In the genomic region with DNA sequence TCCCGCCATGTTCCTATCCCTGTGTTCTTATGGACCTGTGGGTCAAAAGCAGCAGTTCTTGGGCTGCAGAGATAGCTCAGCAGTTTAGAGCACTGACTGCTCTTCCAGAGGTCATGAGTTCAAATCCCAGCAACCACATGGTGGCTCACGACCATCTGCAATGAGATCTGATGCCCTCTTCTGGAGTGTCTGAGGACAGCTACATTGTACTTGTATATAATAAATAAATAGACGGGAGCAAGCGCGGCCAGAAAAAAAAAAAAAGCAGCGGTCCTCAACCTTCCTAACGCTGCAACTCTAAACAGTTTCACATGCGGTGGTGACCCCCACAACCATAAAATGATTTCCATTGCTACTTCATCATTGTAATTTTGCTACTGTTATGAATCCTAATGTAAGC, we compare ENCODE assay signal across 9 mouse cellular contexts. TPM values are rescaled to one million over a fixed set of nuclear protein-coding genes. Genes with fewer than 3 reads are reported as not detected.
A peak's percentile ranks its signal among the peaks of the same experiment; 100 is the strongest.
DNase-seq lines count a peak whose midpoint lies in the region; ATAC-seq and TF ChIP-seq lines count a peak whose summit lies in the region.
"Had no signal": no experiment of that assay in that cellular context is flagged by ENCODE, and none has a peak within 500 bp of the region (broad histone marks: within the 10 kb centered on the region; RNA-seq: fewer than 3 reads in every experiment).

No protein-coding gene starts in this region.

- H3K9me3 ChIP-seq in heart, embryonic 15.5 days (replicated peaks) = no peaks in the 10 kb centered on the region
- no peaks in the 10 kb centered on the region for H3K9me3 ChIP-seq in heart, embryonic 10.5 days
- H3K9me3 ChIP-seq in G1E (replicated peaks) = no peaks in the 10 kb centered on the region
- H3K9me3 ChIP-seq in hindbrain, embryonic 16.5 days (ENCODE audit: control insufficient read depth, low read length) = no peaks in the 10 kb centered on the region
- no peaks in the 10 kb centered on the region for H3K9me3 ChIP-seq in midbrain, embryonic 13.5 days

- no peaks in the 10 kb centered on the region for H3K27me3 ChIP-seq in heart, embryonic 15.5 days
- no peaks in the 10 kb centered on the region for H3K27me3 ChIP-seq in heart, embryonic 10.5 days (ENCODE audit: insufficient read depth, poor library complexity, severe bottlenecking)
- H3K27me3 ChIP-seq in G1E (ENCODE audit: insufficient read depth, low read length) = peaks cover 3% of the 10 kb centered on the region; the same call in 1 of the 2 replicates
- H3K27me3 ChIP-seq in hindbrain, embryonic 16.5 days (replicated peaks; ENCODE audit: control insufficient read depth, insufficient read depth, low read length) = no peaks in the 10 kb centered on the region
- H3K27me3 ChIP-seq in midbrain, embryonic 13.5 days = no peaks in the 10 kb centered on the region
- no peaks in the 10 kb centered on the region for H3K27me3 ChIP-seq in thymus, adult 2 months (ENCODE audit: control insufficient read depth, insufficient read depth, low read length)

- WGBS in heart, embryonic 15.5 days = 88% methylated on average over 8 of the region's 8 CpGs
- WGBS in heart, embryonic 10.5 days = 80% methylated on average over 8 of the region's 8 CpGs
- WGBS in hindbrain, embryonic 16.5 days = 82% methylated on average over 8 of the region's 8 CpGs
- 83% methylated on average over 8 of the region's 8 CpGs for whole genome bisulfite sequencing in midbrain, embryonic 13.5 days
- 89% methylated on average over 8 of the region's 8 CpGs for WGBS in thymus, adult 2 months

- no peak overlapping the region for H3K27ac ChIP-seq in heart, embryonic 15.5 days
- H3K27ac ChIP-seq in heart, embryonic 10.5 days = no peak overlapping the region
- H3K27ac ChIP-seq in hindbrain, embryonic 16.5 days (ENCODE audit: low read depth, low read length) = no peak overlapping the region
- no peak overlapping the region for H3K27ac ChIP-seq in midbrain, embryonic 13.5 days
- H3K27ac ChIP-seq in thymus, adult 2 months (ENCODE audit: control insufficient read depth, insufficient read depth, low read length) = no peak overlapping the region

- H3K4me2 ChIP-seq in heart, embryonic 15.5 days = peak overlapping the region; percentile 77
- H3K4me2 ChIP-seq in hindbrain, embryonic 16.5 days (ENCODE audit: low read length) = peak overlapping the region; percentile 94
- peak overlapping the region; percentile 78 for H3K4me2 ChIP-seq in midbrain, embryonic 13.5 days (replicated peaks)

- H3K36me3 ChIP-seq in heart, embryonic 15.5 days = no peaks in the 10 kb centered on the region
- H3K36me3 ChIP-seq in heart, embryonic 10.5 days = no peaks in the 10 kb centered on the region
- peaks cover 3% of the 10 kb centered on the region for H3K36me3 ChIP-seq in G1E (replicated peaks)
- H3K36me3 ChIP-seq in hindbrain, embryonic 16.5 days (ENCODE audit: control insufficient read depth, insufficient read depth, low read length) = no peaks in the 10 kb centered on the region
- no peaks in the 10 kb centered on the region for H3K36me3 ChIP-seq in midbrain, embryonic 13.5 days
- H3K36me3 ChIP-seq in thymus, adult 2 months (ENCODE audit: control insufficient read depth, insufficient read depth, low read length) = no peaks in the 10 kb centered on the region

- no peak for TF ChIP-seq CTCF in G1E (IDR thresholded peaks at IDR 0.05; ENCODE audit: low read depth, low read length)
- TF ChIP-seq CTCF in thymus, adult 2 months (IDR thresholded peaks at IDR 0.05; ENCODE audit: borderline replicate concordance, control insufficient read depth, extremely low read depth, insufficient read depth, low read length, poor library complexity) = no peak

- no peak for ATAC-seq in heart, embryonic 15.5 days (replicated peaks; ENCODE audit: insufficient number of reproducible peaks, insufficient read depth, low FRiP score, low read depth)
- no peak for ATAC-seq in G1E (ENCODE audit: extremely low read depth, insufficient number of reproducible peaks, low FRiP score, poor library complexity, severe bottlenecking)
- no peak for ATAC-seq in hindbrain, embryonic 16.5 days
- no peak for ATAC-seq in midbrain, embryonic 13.5 days

- H3K4me3 ChIP-seq in heart, embryonic 15.5 days = peak overlapping the region; percentile 78; the same call in 1 of the 2 replicates
- no peak overlapping the region for H3K4me3 ChIP-seq in heart, embryonic 10.5 days
- peak overlapping the region; percentile 79; the same call in 1 of the 2 replicates for H3K4me3 ChIP-seq in G1E (ENCODE audit: low read depth, low read length)
- H3K4me3 ChIP-seq in hindbrain, embryonic 16.5 days (ENCODE audit: low read length) = no peak overlapping the region
- H3K4me3 ChIP-seq in midbrain, embryonic 13.5 days (replicated peaks) = peak overlapping the region; percentile 66; the same call in 1 of the 2 replicates
- no peak overlapping the region for H3K4me3 ChIP-seq in thymus, adult 2 months (ENCODE audit: control insufficient read depth, insufficient read depth, low read length)

- H3K9ac ChIP-seq in heart, embryonic 15.5 days = no peak overlapping the region
- peak overlapping the region; percentile 96; the same call in 1 of the 2 replicates for H3K9ac ChIP-seq in hindbrain, embryonic 16.5 days (ENCODE audit: low read depth, low read length)
- H3K9ac ChIP-seq in midbrain, embryonic 13.5 days (replicated peaks) = no peak overlapping the region

- TF ChIP-seq POLR2A in thymus, adult 2 months (IDR thresholded peaks at IDR 0.05; ENCODE audit: control insufficient read depth, extremely low read depth, insufficient read depth, low read length, poor library complexity) = no peak

- H3K4me1 ChIP-seq in heart, embryonic 15.5 days (replicated peaks) = peaks cover 17% of the 10 kb centered on the region
- peaks cover 30% of the 10 kb centered on the region for H3K4me1 ChIP-seq in heart, embryonic 10.5 days
- H3K4me1 ChIP-seq in G1E (ENCODE audit: insufficient read depth, low read depth, low read length) = peaks cover 42% of the 10 kb centered on the region
- H3K4me1 ChIP-seq in hindbrain, embryonic 16.5 days (ENCODE audit: control insufficient read depth, insufficient read depth, low read depth, low read length) = peaks cover 4% of the 10 kb centered on the region; the same call in 1 of the 2 replicates
- peaks cover 16% of the 10 kb centered on the region for H3K4me1 ChIP-seq in midbrain, embryonic 13.5 days (replicated peaks)
- H3K4me1 ChIP-seq in thymus, adult 2 months (replicated peaks; ENCODE audit: control insufficient read depth, insufficient read depth, low read length) = peaks cover 8% of the 10 kb centered on the region

- no peak for DNase-seq in heart, embryonic 10.5 days (ENCODE audit: low spot score)
- no peak for DNase-seq in G1E (ENCODE audit: low spot score)
- no peak for DNase-seq in gastrocnemius, adult 8-10 months (ENCODE audit: low spot score in 2 of 2)
- DNase-seq in spleen, postnatal 14 days (ENCODE audit: low spot score in 2 of 2) = no peak
- DNase-seq in thymus, adult 2 months = no peak
- DNase-seq: gastrocnemius, postnatal 36 days had no signal

RNA-seq across cellular contexts. Expression of a gene that starts 1.2 kb away (rescaled TPM):
- 108 and 121 TPM in 2 replicates for polyA plus RNA-seq in heart, embryonic 15.5 days (2015; fragmentation: Nextera tagmentation; extraction: Ambion mirVana)
- 78.2 and 78.6 TPM in 2 replicates for polyA plus RNA-seq in heart, embryonic 10.5 days (2016; fragmentation: Nextera tagmentation; extraction: Ambion mirVana)
- total RNA-seq in G1E (2014; fragmentation: Nextera tagmentation) (50.9 and 65.1 TPM in 2 replicates), G1E (2017) (24.7 and 34.0 TPM in 2 replicates)
- 52.0 and 60.8 TPM in 2 replicates for polyA plus RNA-seq in G1E (2012)
- 141 and 149 TPM in 2 replicates for polyA plus RNA-seq in hindbrain, embryonic 16.5 days (2015; fragmentation: Nextera tagmentation; extraction: Ambion mirVana)
- polyA plus RNA-seq in midbrain, embryonic 13.5 days (2015; fragmentation: Nextera tagmentation; extraction: Ambion mirVana) = 81.7 and 87.5 TPM in 2 replicates
- 10 to 100 TPM; 58.2 to 77.0 (median 71.4) TPM for total RNA-seq in gastrocnemius, adult 8-10 months (2022)
- polyA plus RNA-seq in thymus, adult 2 months (2012; rRNA removed) = 47.1 and 64.5 TPM in 2 replicates

RNA-seq across cellular contexts. Expression of a gene that starts 8.9 kb away (rescaled TPM):
- polyA plus RNA-seq in heart, embryonic 15.5 days (2015; fragmentation: Nextera tagmentation; extraction: Ambion mirVana) = 14.3 and 18.3 TPM in 2 replicates
- polyA plus RNA-seq in heart, embryonic 10.5 days (2016; fragmentation: Nextera tagmentation; extraction: Ambion mirVana) = 17.0 and 18.8 TPM in 2 replicates
- total RNA-seq in G1E (2014; fragmentation: Nextera tagmentation) = 18.8 and 22.6 TPM in 2 replicates
- 8.0 and 9.2 TPM in 2 replicates for total RNA-seq in G1E (2017)
- 3.4 and 3.7 TPM in 2 replicates for polyA plus RNA-seq in G1E (2012)
- 33.1 and 35.1 TPM in 2 replicates for polyA plus RNA-seq in hindbrain, embryonic 16.5 days (2015; fragmentation: Nextera tagmentation; extraction: Ambion mirVana)
- polyA plus RNA-seq in midbrain, embryonic 13.5 days (2015; fragmentation: Nextera tagmentation; extraction: Ambion mirVana) = 46.9 and 48.7 TPM in 2 replicates
- 1 to 10 TPM in 1 of 4 experiments, under 1 TPM in 3; 0.68 to 1.9 (median 0.84) TPM for total RNA-seq in gastrocnemius, adult 8-10 months (2022)
- 17.2 and 17.8 TPM in 2 replicates for polyA plus RNA-seq in thymus, adult 2 months (2012; rRNA removed)

Comparison
In these comparisons a context has a peak if more than half of its experiments do, and no peak if none do; other contexts are left out.
1. H3K4me3 ChIP-seq: peak in heart, embryonic 15.5 days (single experiment), G1E (single experiment) and midbrain, embryonic 13.5 days (single experiment); none in heart, embryonic 10.5 days (single experiment), hindbrain, embryonic 16.5 days (single experiment) and thymus, adult 2 months (single experiment).
2. Peak in every context shown above with its lines, with median percentiles within 50 percentile points of each other: H3K4me2 ChIP-seq.